Mouse (Mus musculus): ENCODE measurements around the gene Wdr90. TPM values are rescaled to one million over a fixed set of nuclear protein-coding genes. Genes with fewer than 3 reads are reported as not detected.

Gene Wdr90
- polyA plus RNA-seq, 1 experiment from 2014 or later: 53.4 TPM

- WGBS: 0% methylated on average over 35 of the region's 35 CpGs
- Histone ChIP-seq H3K4me1 (peaks cover 61% of the 10 kb centered on the region), H3K4me3 (peak within 1 kb of the TSS; percentile 85), H3K27ac (replicated peaks) (peak within 1 kb of the TSS; percentile 96), H3K27me3 (ENCODE audit: low read depth, poor library complexity, severe bottlenecking) (peaks cover 7% of the 10 kb centered on the region; the same call in 1 of the 2 replicates), H3K9me3 (replicated peaks) (no peaks in the 10 kb centered on the region), H3K36me3 (peaks cover 24% of the 10 kb centered on the region)
- peak; percentile 96 for DNase-seq (ENCODE audit: low spot score)
Measured at GRCm38 (mm10) chr17:25796951-25797369, 64.3 kb downstream of the Wdr90 start, which contains the start of gene Metrn. TSS of gene Metrn (minus strand) at chr17:25797136.

DNA sequence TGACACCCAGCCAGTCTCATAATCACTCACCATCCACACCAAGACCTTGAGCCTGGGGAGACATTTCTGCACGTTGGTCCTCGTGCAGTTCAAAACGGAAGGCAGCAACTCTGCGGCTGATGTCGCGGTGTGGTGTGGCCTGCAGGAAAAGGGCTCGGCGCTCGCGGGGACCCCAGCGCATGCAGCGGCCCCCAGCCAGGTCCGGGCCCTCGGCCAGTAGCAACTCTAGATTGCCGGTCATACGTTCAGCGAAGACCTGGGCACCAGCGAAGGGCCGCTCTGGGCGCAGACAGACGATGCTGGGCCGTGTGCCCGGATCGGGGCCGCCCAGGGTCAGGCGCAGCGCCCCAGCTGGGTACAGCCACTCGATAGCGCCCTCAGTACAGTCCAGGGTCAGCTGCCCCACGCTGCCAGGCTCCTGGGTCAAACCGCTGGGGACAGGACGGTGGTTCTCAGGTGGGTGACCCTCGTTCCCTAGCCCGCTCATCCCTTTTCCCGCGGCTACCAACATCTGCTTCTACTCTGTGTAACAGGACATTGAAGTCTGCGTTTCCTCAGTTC is 65.0 kb downstream of the Wdr90 start:
- Histone ChIP-seq H3K27me3 (ENCODE audit: low read depth, poor library complexity, severe bottlenecking) (0 out of 2 replicates have a peak, but pooled peaks cover under 1% of the 10 kb centered on the region), H3K9me3 (replicated peaks) (no peaks in the 10 kb centered on the region), H3K36me3 (peaks cover 24% of the 10 kb centered on the region), H3K4me3 (peak overlapping the region; percentile 85), H3K4me1 (peaks cover 67% of the 10 kb centered on the region), H3K27ac (replicated peaks) (peak overlapping the region; percentile 96)
- under 1% methylated on average over 37 of the region's 37 CpGs for WGBS
- no peak for DNase-seq (ENCODE audit: low spot score)

DNA sequence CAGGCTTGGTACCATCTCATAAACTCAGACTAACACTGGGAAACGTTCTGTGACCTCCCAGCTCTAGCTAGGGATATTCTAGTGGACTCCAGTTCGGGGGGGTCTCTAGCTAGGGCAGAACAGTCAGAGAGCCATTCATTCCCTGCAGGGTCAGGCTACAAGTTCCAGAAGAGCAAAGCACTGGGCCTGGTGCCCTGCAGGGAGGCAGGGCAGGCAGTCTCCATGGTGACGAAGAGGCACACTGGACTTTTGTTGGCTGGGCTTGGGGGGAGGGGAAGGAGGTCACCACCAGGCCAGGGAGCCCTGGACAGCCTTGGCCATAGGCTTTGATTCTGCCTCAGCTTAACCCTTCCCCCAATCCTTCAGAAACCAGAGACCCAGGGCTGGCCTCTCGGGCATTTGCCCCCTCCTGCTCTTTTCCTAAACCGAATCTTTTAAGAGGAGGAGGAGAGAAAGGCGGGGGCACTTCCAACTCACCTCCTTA is 65.7 kb downstream of the Wdr90 start, which contains the start of gene AC134908.4:
TSS of gene AC134908.4 (minus strand) at position 51 of the 484 bp plus-strand sequence.
- WGBS: under 1% methylated on average over 6 of the region's 6 CpGs
- Histone ChIP-seq H3K27ac (replicated peaks) (peak within 1 kb of the TSS; percentile 96), H3K4me3 (peak within 1 kb of the TSS; percentile 85), H3K36me3 (peaks cover 24% of the 10 kb centered on the region), H3K9me3 (replicated peaks) (no peaks in the 10 kb centered on the region), H3K4me1 (peaks cover 74% of the 10 kb centered on the region), H3K27me3 (ENCODE audit: low read depth, poor library complexity, severe bottlenecking) (no peaks in the 10 kb centered on the region)
- peak; percentile 95 for DNase-seq (ENCODE audit: low spot score)

- Histone ChIP-seq H3K4me3 (peak overlapping the region; percentile 85), H3K36me3 (peaks cover 28% of the 10 kb centered on the region), H3K27me3 (ENCODE audit: low read depth, poor library complexity, severe bottlenecking) (no peaks in the 10 kb centered on the region), H3K9me3 (replicated peaks) (no peaks in the 10 kb centered on the region), H3K27ac (replicated peaks) (peak overlapping the region; percentile 96), H3K4me1 (peaks cover 77% of the 10 kb centered on the region)
- WGBS: 54% methylated on average over 17 of the region's 17 CpGs
- DNase-seq (ENCODE audit: low spot score): no peak
Measured at GRCm38 (mm10) chr17:25794998-25795397, 66.3 kb downstream of the Wdr90 start.

Small RNA genes within 50 kb of the gene (microRNA-seq; reads per million reads assigned to microRNA genes)
- gene Mir3082: not detected

Other genes starting within 250 kb of the Wdr90 start
- 0.51 and 0.77 TPM in 2 replicates for gene Gng13, start 144.3 kb downstream of the Wdr90 start, polyA plus RNA-seq (2016; fragmentation: Nextera tagmentation; extraction: Ambion mirVana)
- gene Chtf18, start 134.1 kb downstream of the Wdr90 start, polyA plus RNA-seq (2016; fragmentation: Nextera tagmentation; extraction: Ambion mirVana): 55.9 and 58.9 TPM in 2 replicates
- gene Rpusd1, start 133.8 kb downstream of the Wdr90 start, polyA plus RNA-seq (2016; fragmentation: Nextera tagmentation; extraction: Ambion mirVana): 22.5 and 24.7 TPM in 2 replicates
- not detected in 2 replicates for gene Mslnl, start 125.5 kb downstream of the Wdr90 start, polyA plus RNA-seq (2016; fragmentation: Nextera tagmentation; extraction: Ambion mirVana)
- gene Msln, start 107.1 kb downstream of the Wdr90 start, polyA plus RNA-seq (2016; fragmentation: Nextera tagmentation; extraction: Ambion mirVana): 0.16 TPM in 1 of 2 replicates, not detected in the other
- 28.1 and 29.5 TPM in 2 replicates for gene Narfl, start 87.7 kb downstream of the Wdr90 start, polyA plus RNA-seq (2016; fragmentation: Nextera tagmentation; extraction: Ambion mirVana)
- 75.8 and 103 TPM in 2 replicates for gene Haghl, start 75.8 kb downstream of the Wdr90 start, polyA plus RNA-seq (2016; fragmentation: Nextera tagmentation; extraction: Ambion mirVana)
- 0.79 and 1.2 TPM in 2 replicates for gene Ccdc78, start 74.9 kb downstream of the Wdr90 start, polyA plus RNA-seq (2016; fragmentation: Nextera tagmentation; extraction: Ambion mirVana)
- 71.8 and 88.0 TPM in 2 replicates for gene Fam173a, start 68.6 kb downstream of the Wdr90 start, polyA plus RNA-seq (2016; fragmentation: Nextera tagmentation; extraction: Ambion mirVana)
- 2.9 TPM in 1 of 2 replicates, not detected in the other for gene AC134908.4, start 65.8 kb downstream of the Wdr90 start, polyA plus RNA-seq (2016; fragmentation: Nextera tagmentation; extraction: Ambion mirVana)
- 174 and 205 TPM in 2 replicates for gene Metrn, start 64.4 kb downstream of the Wdr90 start, polyA plus RNA-seq (2016; fragmentation: Nextera tagmentation; extraction: Ambion mirVana)
- gene Fbxl16, start 52.4 kb downstream of the Wdr90 start, polyA plus RNA-seq (2016; fragmentation: Nextera tagmentation; extraction: Ambion mirVana): 9.3 and 12.4 TPM in 2 replicates
- 31.7 and 32.2 TPM in 2 replicates for gene Wdr24, start 37.9 kb downstream of the Wdr90 start, polyA plus RNA-seq (2016; fragmentation: Nextera tagmentation; extraction: Ambion mirVana)
- gene Jmjd8, start 32.6 kb downstream of the Wdr90 start, polyA plus RNA-seq (2016; fragmentation: Nextera tagmentation; extraction: Ambion mirVana): 58.7 and 68.4 TPM in 2 replicates
- gene Stub1, start 28.1 kb downstream of the Wdr90 start, polyA plus RNA-seq (2016; fragmentation: Nextera tagmentation; extraction: Ambion mirVana): 381 and 403 TPM in 2 replicates
- 1.7 and 2.7 TPM in 2 replicates for gene Rhbdl1, start 24.2 kb downstream of the Wdr90 start, polyA plus RNA-seq (2016; fragmentation: Nextera tagmentation; extraction: Ambion mirVana)
- 1.7 and 2.2 TPM in 2 replicates for gene Gm20683, start 19.7 kb downstream of the Wdr90 start, polyA plus RNA-seq (2016; fragmentation: Nextera tagmentation; extraction: Ambion mirVana)
- gene Rhot2, start 16.6 kb downstream of the Wdr90 start, polyA plus RNA-seq (2016; fragmentation: Nextera tagmentation; extraction: Ambion mirVana): 23.9 and 25.2 TPM in 2 replicates
- 9.9 and 17.1 TPM in 2 replicates for gene Mcrip2, start 7.3 kb upstream of the Wdr90 start, polyA plus RNA-seq (2016; fragmentation: Nextera tagmentation; extraction: Ambion mirVana)
- 74.3 and 80.4 TPM in 2 replicates for gene Mettl26, start 13.6 kb upstream of the Wdr90 start, polyA plus RNA-seq (2016; fragmentation: Nextera tagmentation; extraction: Ambion mirVana)
- gene Wfikkn1, start 19.4 kb upstream of the Wdr90 start, polyA plus RNA-seq (2016; fragmentation: Nextera tagmentation; extraction: Ambion mirVana): 6.1 and 19.7 TPM in 2 replicates
- 29.8 and 33.6 TPM in 2 replicates for gene Rab40c, start 58.2 kb upstream of the Wdr90 start, polyA plus RNA-seq (2016; fragmentation: Nextera tagmentation; extraction: Ambion mirVana)
- 64.8 and 67.8 TPM in 2 replicates for gene Pigq, start 83.4 kb upstream of the Wdr90 start, polyA plus RNA-seq (2016; fragmentation: Nextera tagmentation; extraction: Ambion mirVana)
- 0.34 TPM in 1 of 2 replicates, not detected in the other for gene Nhlrc4, start 83.5 kb upstream of the Wdr90 start, polyA plus RNA-seq (2016; fragmentation: Nextera tagmentation; extraction: Ambion mirVana)
- gene A930017K11Rik, start 91.1 kb upstream of the Wdr90 start, polyA plus RNA-seq (2016; fragmentation: Nextera tagmentation; extraction: Ambion mirVana): 0.06 and 0.19 TPM in 2 replicates
- gene Capn15, start 124.3 kb upstream of the Wdr90 start, polyA plus RNA-seq (2016; fragmentation: Nextera tagmentation; extraction: Ambion mirVana): 27.6 and 29.5 TPM in 2 replicates
- gene Rab11fip3, start 208.1 kb upstream of the Wdr90 start, polyA plus RNA-seq (2016; fragmentation: Nextera tagmentation; extraction: Ambion mirVana): 20.6 and 26.9 TPM in 2 replicates
- 27.8 and 28.2 TPM in 2 replicates for gene Decr2, start 228.8 kb upstream of the Wdr90 start, polyA plus RNA-seq (2016; fragmentation: Nextera tagmentation; extraction: Ambion mirVana)
- gene Nme4, start 234.1 kb upstream of the Wdr90 start, polyA plus RNA-seq (2016; fragmentation: Nextera tagmentation; extraction: Ambion mirVana): 87.4 and 106 TPM in 2 replicates